Mouse (Mus musculus): Measurements from ENCODE around the gene Rhbdd1. TPM values are rescaled to one million over a fixed set of nuclear protein-coding genes. Genes with fewer than 3 reads are reported as not detected.

The Rhbdd1 gene
- polyA plus RNA-seq, 1 experiment from 2014 or later, result 8.8 TPM

- H3K4me3 ChIP-seq, result no peak overlapping the region
- 90% methylated on average over 1 of the region's 1 CpGs for WGBS
- peaks cover 4% of the 10 kb centered on the region; the same call in 1 of the 2 replicates for H3K4me1 ChIP-seq
- H3K27me3 ChIP-seq (ENCODE audit: low read depth, poor library complexity, severe bottlenecking), result no peaks in the 10 kb centered on the region
- DNase-seq (ENCODE audit: low spot score), result no peak
- no peak overlapping the region for H3K27ac ChIP-seq (replicated peaks)
- no peaks in the 10 kb centered on the region for H3K36me3 ChIP-seq
- H3K9me3 ChIP-seq (replicated peaks), result no peaks in the 10 kb centered on the region
Observed at GRCm38 (mm10) chr1:82429061-82429460, 112.8 kb downstream of the Rhbdd1 start.

DNA sequence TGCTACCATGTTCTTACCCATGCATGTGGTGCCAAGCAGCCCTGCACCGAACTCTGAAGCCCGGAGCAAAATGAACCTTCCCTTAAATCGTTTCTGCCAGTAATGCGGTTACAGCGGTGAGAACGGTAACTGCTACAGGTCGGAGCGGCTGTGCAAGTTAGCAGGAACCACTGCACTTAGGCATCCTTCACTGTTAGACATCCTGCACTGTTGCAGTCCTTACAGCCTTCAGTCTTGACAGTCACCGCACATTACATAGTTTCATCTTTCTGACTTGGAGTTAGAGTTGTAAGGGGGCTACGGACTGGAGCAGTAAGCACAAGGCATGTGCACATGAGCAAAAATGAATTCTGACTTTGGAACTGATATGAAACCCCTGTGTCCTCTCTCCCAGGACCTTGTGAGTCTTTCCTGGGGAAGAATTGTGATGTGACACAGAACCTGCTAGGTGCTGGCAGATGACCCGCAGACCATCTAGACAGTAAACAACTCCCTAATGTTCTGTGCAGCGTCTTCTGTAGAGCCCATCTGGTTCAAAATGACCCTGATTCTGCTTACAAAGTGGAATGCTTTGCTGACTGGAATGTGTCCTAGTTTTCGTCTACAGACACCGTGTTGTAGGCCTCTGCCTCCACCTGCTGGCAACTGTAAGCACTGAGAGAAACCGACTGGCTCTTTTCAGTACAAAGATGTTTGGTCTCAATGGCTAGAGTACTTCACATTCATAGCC lies 116.8 kb downstream of the Rhbdd1 start:
- DNase-seq (ENCODE audit: low spot score), result peak; percentile 53
- Histone ChIP-seq H3K4me1 (peaks cover 4% of the 10 kb centered on the region; the same call in 1 of the 2 replicates), H3K9me3 (replicated peaks) (no peaks in the 10 kb centered on the region), H3K27ac (replicated peaks) (0 out of 2 replicates have a peak overlapping the region, but pooled peaks have one; percentile 33), H3K4me3 (no peak overlapping the region), H3K27me3 (ENCODE audit: low read depth, poor library complexity, severe bottlenecking) (no peaks in the 10 kb centered on the region), H3K36me3 (no peaks in the 10 kb centered on the region)
- 70% methylated on average over 15 of the region's 15 CpGs for WGBS

GRCm38 (mm10) chr1:82433649-82434005 lies 117.4 kb downstream of the Rhbdd1 start:
- Histone ChIP-seq H3K36me3 (no peaks in the 10 kb centered on the region), H3K27ac (replicated peaks) (no peak overlapping the region), H3K27me3 (ENCODE audit: low read depth, poor library complexity, severe bottlenecking) (no peaks in the 10 kb centered on the region), H3K4me1 (peaks cover 4% of the 10 kb centered on the region; the same call in 1 of the 2 replicates), H3K4me3 (no peak overlapping the region), H3K9me3 (replicated peaks) (no peaks in the 10 kb centered on the region)
- no peak for DNase-seq (ENCODE audit: low spot score)
- WGBS, result 79% methylated on average over 5 of the region's 5 CpGs

DNA sequence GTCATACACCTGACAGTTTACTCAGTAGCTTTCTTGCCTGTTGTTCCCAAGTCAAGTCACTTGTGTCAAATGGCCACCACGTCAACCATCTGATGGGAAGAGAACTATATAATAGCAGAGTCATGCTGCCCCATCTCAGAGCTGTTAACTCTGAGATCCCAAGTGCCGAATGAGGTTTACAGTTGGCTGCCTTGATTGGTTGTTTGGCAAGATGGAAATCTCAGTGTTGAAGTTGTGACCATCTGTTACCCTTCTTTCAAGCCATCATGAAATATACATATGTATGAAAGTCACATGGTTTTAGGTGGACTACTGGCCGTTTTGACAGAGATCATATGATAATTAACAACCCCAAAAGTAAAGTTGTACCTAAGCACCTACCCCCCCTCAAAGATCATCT lies 121.0 kb downstream of the Rhbdd1 start:
- no peak for DNase-seq (ENCODE audit: low spot score)

DNA sequence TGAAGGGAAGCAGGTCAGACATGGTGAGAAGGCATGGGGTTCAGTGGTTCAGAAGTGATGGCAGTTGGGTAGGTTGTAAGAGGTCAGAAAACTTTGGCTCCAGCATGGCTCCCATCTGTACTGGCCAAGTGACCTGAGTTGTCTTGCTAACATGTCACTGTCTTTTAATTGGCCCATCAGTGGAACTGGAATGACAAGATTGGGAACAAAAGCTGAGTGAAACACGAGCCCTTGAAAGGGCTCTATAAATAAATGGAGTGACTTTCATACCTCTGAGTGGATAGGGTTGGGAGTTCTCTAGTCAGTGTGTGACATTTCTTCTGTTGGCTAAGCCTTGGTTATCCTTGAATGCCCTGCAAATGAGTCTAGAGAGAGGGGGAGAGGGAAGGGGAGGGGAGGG lies 123.9 kb downstream of the Rhbdd1 start:
- no peak overlapping the region for H3K27ac ChIP-seq (replicated peaks)
- no peaks in the 10 kb centered on the region for H3K4me1 ChIP-seq
- no peak for DNase-seq (ENCODE audit: low spot score)
- H3K4me3 ChIP-seq, result no peak overlapping the region
- no peaks in the 10 kb centered on the region for H3K36me3 ChIP-seq
- 76% methylated on average over 1 of the region's 1 CpGs for WGBS
- H3K27me3 ChIP-seq (ENCODE audit: low read depth, poor library complexity, severe bottlenecking), result no peaks in the 10 kb centered on the region
- H3K9me3 ChIP-seq (replicated peaks), result no peaks in the 10 kb centered on the region

More for the DNA sequence above, 121.0 kb downstream of the Rhbdd1 start:
- Histone ChIP-seq H3K4me1 (peaks cover 4% of the 10 kb centered on the region; the same call in 1 of the 2 replicates), H3K4me3 (no peak overlapping the region), H3K36me3 (no peaks in the 10 kb centered on the region), H3K27ac (replicated peaks) (no peak overlapping the region), H3K27me3 (ENCODE audit: low read depth, poor library complexity, severe bottlenecking) (no peaks in the 10 kb centered on the region), H3K9me3 (replicated peaks) (no peaks in the 10 kb centered on the region)
- WGBS, result 89% methylated on average over 3 of the region's 3 CpGs

DNA sequence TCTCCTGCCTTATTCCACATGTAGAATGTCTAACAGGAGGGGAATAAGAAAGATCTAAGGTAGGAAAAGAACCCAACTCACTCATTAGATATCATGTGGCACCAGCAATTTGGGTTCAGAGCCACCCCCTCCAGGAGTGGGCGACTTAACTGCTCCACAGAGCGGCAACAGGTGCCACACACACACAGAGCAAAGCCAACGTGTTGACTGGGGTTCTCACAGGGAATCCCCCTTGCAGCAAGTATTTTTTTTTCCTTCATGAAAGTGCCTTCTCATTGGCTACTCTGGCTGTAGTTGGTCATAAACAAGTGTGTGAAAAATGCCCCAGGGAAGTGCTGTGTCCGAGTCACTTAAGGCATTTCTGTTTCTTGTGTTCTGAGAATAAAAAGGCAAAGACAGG lies 127.3 kb downstream of the Rhbdd1 start:
- H3K9me3 ChIP-seq (replicated peaks), result no peaks in the 10 kb centered on the region
- no peaks in the 10 kb centered on the region for H3K36me3 ChIP-seq
- H3K27ac ChIP-seq (replicated peaks), result no peak overlapping the region
- WGBS, result 76% methylated on average over 4 of the region's 4 CpGs
- H3K4me1 ChIP-seq, result no peaks in the 10 kb centered on the region
- no peak overlapping the region for H3K4me3 ChIP-seq
- no peak for DNase-seq (ENCODE audit: low spot score)
- no peaks in the 10 kb centered on the region for H3K27me3 ChIP-seq (ENCODE audit: low read depth, poor library complexity, severe bottlenecking)

DNA sequence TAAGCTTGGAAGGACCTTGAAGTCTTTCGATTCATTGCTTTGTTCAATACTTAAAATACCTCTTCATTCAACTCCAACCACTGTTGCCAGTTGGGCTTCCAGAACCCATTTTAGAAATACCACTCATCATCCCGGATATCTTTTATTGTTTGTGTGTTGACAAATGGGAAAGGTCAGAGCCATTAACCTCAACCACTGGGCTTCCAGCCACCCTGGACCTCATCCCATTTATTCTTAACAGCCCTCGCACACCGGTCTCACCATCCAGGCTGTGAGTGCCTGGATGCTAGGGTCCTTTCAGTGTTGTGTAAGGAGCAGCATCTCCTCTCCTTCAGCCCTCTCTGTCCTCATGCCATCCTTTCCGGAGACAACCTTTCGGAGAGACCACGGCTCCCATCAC lies 129.8 kb downstream of the Rhbdd1 start:
- no peaks in the 10 kb centered on the region for H3K9me3 ChIP-seq (replicated peaks)
- no peak overlapping the region for H3K4me3 ChIP-seq
- no peaks in the 10 kb centered on the region for H3K27me3 ChIP-seq (ENCODE audit: low read depth, poor library complexity, severe bottlenecking)
- DNase-seq (ENCODE audit: low spot score), result no peak
- 93% methylated on average over 7 of the region's 7 CpGs for WGBS
- H3K36me3 ChIP-seq, result no peaks in the 10 kb centered on the region
- H3K27ac ChIP-seq (replicated peaks), result no peak overlapping the region
- H3K4me1 ChIP-seq, result no peaks in the 10 kb centered on the region

- no peak overlapping the region for H3K4me3 ChIP-seq
- H3K9me3 ChIP-seq (replicated peaks), result no peaks in the 10 kb centered on the region
- 93% methylated on average over 4 of the region's 4 CpGs for WGBS
- H3K27me3 ChIP-seq (ENCODE audit: low read depth, poor library complexity, severe bottlenecking), result no peaks in the 10 kb centered on the region
- H3K27ac ChIP-seq (replicated peaks), result no peak overlapping the region
- no peak for DNase-seq (ENCODE audit: low spot score)
- H3K36me3 ChIP-seq, result no peaks in the 10 kb centered on the region
- peaks cover 6% of the 10 kb centered on the region; the same call in 1 of the 2 replicates for H3K4me1 ChIP-seq
Observed at GRCm38 (mm10) chr1:82449851-82450250, 133.6 kb downstream of the Rhbdd1 start.

GRCm38 (mm10) chr1:82451927-82452651 lies 135.8 kb downstream of the Rhbdd1 start:
- H3K27me3 ChIP-seq (ENCODE audit: low read depth, poor library complexity, severe bottlenecking), result no peaks in the 10 kb centered on the region
- H3K4me3 ChIP-seq, result no peak overlapping the region
- no peaks in the 10 kb centered on the region for H3K9me3 ChIP-seq (replicated peaks)
- H3K4me1 ChIP-seq, result peaks cover 6% of the 10 kb centered on the region; the same call in 1 of the 2 replicates
- no peak overlapping the region for H3K27ac ChIP-seq (replicated peaks)
- H3K36me3 ChIP-seq, result no peaks in the 10 kb centered on the region
- 50% methylated on average over 6 of the region's 6 CpGs for WGBS
- no peak for DNase-seq (ENCODE audit: low spot score)

- 94% methylated on average over 3 of the region's 3 CpGs for WGBS
- Histone ChIP-seq H3K4me1 (peaks cover 6% of the 10 kb centered on the region; the same call in 1 of the 2 replicates), H3K36me3 (no peaks in the 10 kb centered on the region), H3K4me3 (no peak overlapping the region), H3K27ac (replicated peaks) (no peak overlapping the region), H3K9me3 (replicated peaks) (no peaks in the 10 kb centered on the region), H3K27me3 (ENCODE audit: low read depth, poor library complexity, severe bottlenecking) (no peaks in the 10 kb centered on the region)
- no peak for DNase-seq (ENCODE audit: low spot score)
Observed at GRCm38 (mm10) chr1:82454031-82454430, 137.8 kb downstream of the Rhbdd1 start.

DNA sequence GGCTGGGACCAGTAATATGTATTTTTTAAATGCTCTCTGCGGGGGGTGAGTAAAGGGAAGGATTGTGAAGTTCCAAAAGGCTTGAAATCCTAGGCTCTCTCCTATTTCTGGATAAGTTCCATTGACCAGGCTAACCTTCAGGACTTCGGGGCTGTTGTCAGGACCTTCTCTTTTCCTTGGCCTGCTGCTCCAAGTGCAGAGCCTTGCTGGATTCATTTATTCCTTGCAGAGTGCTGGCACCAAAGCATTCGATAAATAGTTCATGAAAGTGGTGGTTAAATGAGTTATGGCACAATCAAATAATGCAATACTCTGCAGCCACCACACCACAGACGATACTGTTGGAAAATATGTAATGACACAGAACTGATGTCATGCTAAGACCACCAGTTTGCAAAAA lies 143.1 kb downstream of the Rhbdd1 start:
- Histone ChIP-seq H3K4me1 (no peaks in the 10 kb centered on the region), H3K4me3 (no peak overlapping the region), H3K9me3 (replicated peaks) (no peaks in the 10 kb centered on the region), H3K27me3 (ENCODE audit: low read depth, poor library complexity, severe bottlenecking) (no peaks in the 10 kb centered on the region), H3K36me3 (no peaks in the 10 kb centered on the region), H3K27ac (replicated peaks) (no peak overlapping the region)
- no peak for DNase-seq (ENCODE audit: low spot score)
- WGBS, result 85% methylated on average over 4 of the region's 4 CpGs

DNA sequence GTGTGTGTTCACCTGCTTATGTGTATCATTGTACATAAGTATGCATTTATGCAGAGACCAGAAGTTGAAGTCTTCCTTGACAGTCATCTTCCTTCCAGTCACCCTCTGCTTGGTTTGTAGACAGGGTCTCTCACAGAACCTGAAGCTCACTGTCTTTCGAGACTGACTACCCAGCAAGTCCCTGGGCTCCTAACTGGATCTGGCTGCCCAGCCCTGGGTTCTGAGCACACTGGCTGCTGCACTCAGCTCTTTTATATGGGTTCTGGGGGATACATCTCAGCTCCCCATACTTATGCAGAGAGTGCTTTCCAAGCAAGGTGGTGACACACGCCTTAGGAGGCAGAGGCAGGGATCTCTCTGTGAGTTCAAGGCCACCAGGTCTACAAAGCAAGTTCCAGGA lies 143.7 kb downstream of the Rhbdd1 start:
- no peak for DNase-seq (ENCODE audit: low spot score)
- WGBS, result 85% methylated on average over 2 of the region's 2 CpGs
- H3K36me3 ChIP-seq, result no peaks in the 10 kb centered on the region
- H3K27me3 ChIP-seq (ENCODE audit: low read depth, poor library complexity, severe bottlenecking), result no peaks in the 10 kb centered on the region
- no peaks in the 10 kb centered on the region for H3K4me1 ChIP-seq
- no peak overlapping the region for H3K27ac ChIP-seq (replicated peaks)
- H3K9me3 ChIP-seq (replicated peaks), result no peaks in the 10 kb centered on the region
- no peak overlapping the region for H3K4me3 ChIP-seq

DNA sequence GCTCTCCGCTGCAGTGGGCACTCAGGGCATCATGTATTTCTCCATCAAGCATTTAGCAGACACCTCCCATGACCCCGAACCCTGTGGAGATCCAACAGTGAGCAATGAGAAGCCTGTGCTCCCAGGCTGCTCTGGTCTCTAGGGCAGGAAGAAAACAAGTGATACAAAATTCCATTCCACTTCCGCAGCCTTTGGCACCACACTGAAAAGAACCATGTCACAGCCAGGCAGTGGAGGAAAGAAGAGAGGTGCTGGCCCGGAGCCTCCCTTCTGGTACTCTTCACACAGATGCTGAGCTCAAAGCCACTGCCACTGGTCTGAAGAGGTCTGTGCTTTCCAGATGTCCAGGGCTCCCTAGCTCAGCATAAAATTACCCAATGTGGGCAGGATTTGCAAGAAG lies 144.8 kb downstream of the Rhbdd1 start:
- no peaks in the 10 kb centered on the region for H3K27me3 ChIP-seq (ENCODE audit: low read depth, poor library complexity, severe bottlenecking)
- H3K4me1 ChIP-seq, result peaks cover 7% of the 10 kb centered on the region
- no peak for DNase-seq (ENCODE audit: low spot score)
- no peak overlapping the region for H3K27ac ChIP-seq (replicated peaks)
- no peaks in the 10 kb centered on the region for H3K9me3 ChIP-seq (replicated peaks)
- H3K36me3 ChIP-seq, result no peaks in the 10 kb centered on the region
- no peak overlapping the region for H3K4me3 ChIP-seq
- WGBS, result 79% methylated on average over 4 of the region's 4 CpGs

Data from midbrain, embryonic 10.5 days (tissue).